Mouse (Mus musculus) liver, adult 2 months (tissue): ENCODE data around the gene Ldb1. TPM values are rescaled to one million over a fixed set of nuclear protein-coding genes. Genes with fewer than 3 reads are reported as not detected.

Experiments used
- DNase-seq: peaks from one replicate; pipeline ENCODE4 v3.0.0-alpha.2; 2011; ENCODE audit warnings: low read depth, low spot score; ENCODE audit errors: extremely low read depth
- H3K27ac ChIP-seq: fragments of 200-500 bp; replicated peaks from 2 replicates; pipeline ENCODE4 v1.5.1; 2012; ENCODE audit warnings: low read depth, mild to moderate bottlenecking, control low read depth, inconsistent platforms, low read length; ENCODE audit not compliant: insufficient read depth
- H3K27me3 ChIP-seq: fragments of 200-500 bp; 2 replicates; pipeline ENCODE4 v1.6.1; 2012; ENCODE audit warnings: mild to moderate bottlenecking, moderate library complexity, low read length, inconsistent platforms; ENCODE audit not compliant: control insufficient read depth, insufficient read depth
- H3K36me3 ChIP-seq: fragments of 200-500 bp; 2 replicates; pipeline ENCODE4 v1.6.1; 2012; ENCODE audit warnings: low read length, inconsistent platforms; ENCODE audit not compliant: control insufficient read depth, insufficient read depth
- H3K4me1 ChIP-seq: fragments of 200-500 bp; 2 replicates; pipeline ENCODE4 v1.6.1; 2011; ENCODE audit warnings: low read length; ENCODE audit not compliant: control insufficient read depth, insufficient read depth
- H3K4me3 ChIP-seq: fragments of 200-500 bp; 2 replicates; pipeline ENCODE4 v1.5.1; 2011; ENCODE audit warnings: low read depth, mild to moderate bottlenecking, control low read depth, low read length, moderate library complexity; ENCODE audit not compliant: insufficient read depth
- H3K79me2 ChIP-seq: fragments of 200-500 bp; 2 replicates; pipeline ENCODE4 v1.6.1; 2012; ENCODE audit warnings: inconsistent platforms, mild to moderate bottlenecking, low read length, moderate library complexity; ENCODE audit not compliant: control insufficient read depth, insufficient read depth
- H3K9ac ChIP-seq: fragments of 200-500 bp; 2 replicates; pipeline ENCODE4 v1.6.1; 2012; ENCODE audit warnings: low read depth, mild to moderate bottlenecking, control low read depth, inconsistent platforms, low read length
- CTCF ChIP-seq: fragments of 200-500 bp; IDR thresholded peaks from 2 replicates; pipeline ENCODE4 v1.5.1; 2011; ENCODE audit warnings: low read depth, low read length, control low read depth
- POLR2A ChIP-seq: fragments of 200-500 bp; IDR thresholded peaks from 2 replicates; pipeline ENCODE4 v1.6.1; 2011; ENCODE audit warnings: low read length, control low read depth; ENCODE audit not compliant: insufficient read depth; ENCODE audit errors: extremely low read depth
- WGBS: fragments of 180-500 bp; shearing (Covaris S2); methylation state at CpG from one replicate; pipeline ENCODE4 v1.1.7; 2018; 5-methylcytosine and 5-hydroxymethylcytosine counted together
- polyA plus RNA-seq: library from polyadenylated mRNA; depleted of rRNA; stranded (reverse); fragments of >200 nt; gene quantifications from 2 replicates; pipeline ENCODE4 v1.2.3, GENCODE M21; 2012
- total RNA-seq: library from RNA; depleted of rRNA; stranded (reverse); fragments of >200 nt; gene quantifications from 2 replicates; pipeline ENCODE4 v1.2.3, GENCODE M21; 2014

Gene Ldb1
- total and polyA plus RNA-seq, 2 experiments: 14.9 to 42.1 TPM

- no peak for DNase-seq
- no peak overlapping the region for H3K4me3 ChIP-seq
- 91% methylated on average over 7 of the region's 7 CpGs for whole genome bisulfite sequencing
- H3K27me3 ChIP-seq: no peaks in the 10 kb centered on the region
- peaks cover 5% of the 10 kb centered on the region; the same call in 1 of the 2 replicates for H3K79me2 ChIP-seq
- no peak overlapping the region for H3K9ac ChIP-seq
- TF ChIP-seq POLR2A: no peak
- TF ChIP-seq CTCF: no peak
- H3K36me3 ChIP-seq: no peaks in the 10 kb centered on the region
- peaks cover 5% of the 10 kb centered on the region; the same call in 1 of the 2 replicates for H3K4me1 ChIP-seq
- H3K27ac ChIP-seq: no peak overlapping the region
These were observed 39.3 kb downstream of the Ldb1 start for GRCm38 (mm10) chr19:46005680-46006079.

- H3K27me3 ChIP-seq: no peaks in the 10 kb centered on the region
- peaks cover 5% of the 10 kb centered on the region; the same call in 1 of the 2 replicates for H3K79me2 ChIP-seq
- no peaks in the 10 kb centered on the region for H3K36me3 ChIP-seq
- TF ChIP-seq POLR2A (no peak), CTCF (no peak)
- DNase-seq: no peak
- no peak overlapping the region for H3K27ac ChIP-seq
- peaks cover 5% of the 10 kb centered on the region; the same call in 1 of the 2 replicates for H3K4me1 ChIP-seq
- H3K4me3 ChIP-seq: no peak overlapping the region
- 90% methylated on average over 17 of the region's 17 CpGs for WGBS
- no peak overlapping the region for H3K9ac ChIP-seq
These were observed 40.1 kb downstream of the Ldb1 start for GRCm38 (mm10) chr19:46004814-46005466.

- no peaks in the 10 kb centered on the region for H3K27me3 ChIP-seq
- H3K4me3 ChIP-seq: peak within 1 kb of the TSS; percentile 76
- peak; percentile 85 for TF ChIP-seq POLR2A
- no peak for TF ChIP-seq CTCF
- 3% methylated on average over 70 of the region's 70 CpGs for WGBS
- peaks cover 5% of the 10 kb centered on the region; the same call in 1 of the 2 replicates for H3K79me2 ChIP-seq
- DNase-seq: peak; percentile 85
- peak within 1 kb of the TSS; percentile 77 for H3K9ac ChIP-seq
- peak within 1 kb of the TSS; percentile 23; the same call in 1 of the 2 replicates for H3K27ac ChIP-seq
- no peaks in the 10 kb centered on the region for H3K36me3 ChIP-seq
- H3K4me1 ChIP-seq: peaks cover 5% of the 10 kb centered on the region; the same call in 1 of the 2 replicates
These were observed 41.4 kb downstream of the Ldb1 start, which contains the start of gene Hps6 for GRCm38 (mm10) chr19:46003371-46004226. TSS of gene Hps6 (plus strand) at chr19:46003508.

GRCm38 (mm10) chr19:46002279-46002678, 42.7 kb downstream of the Ldb1 start:
- H3K27me3 ChIP-seq: no peaks in the 10 kb centered on the region
- no peak for TF ChIP-seq CTCF
- TF ChIP-seq POLR2A: no peak
- 82% methylated on average over 9 of the region's 9 CpGs for WGBS

GRCm38 (mm10) chr19:45999378-45999777, 45.6 kb downstream of the Ldb1 start:
- no peak for TF ChIP-seq CTCF
- Histone ChIP-seq H3K79me2 (peaks cover 5% of the 10 kb centered on the region; the same call in 1 of the 2 replicates), H3K36me3 (no peaks in the 10 kb centered on the region), H3K27me3 (no peaks in the 10 kb centered on the region), H3K4me1 (peaks cover 7% of the 10 kb centered on the region; the same call in 1 of the 2 replicates), H3K4me3 (no peak overlapping the region), H3K9ac (no peak overlapping the region), H3K27ac (no peak overlapping the region)
- 78% methylated on average over 1 of the region's 1 CpGs for WGBS
- no peak for DNase-seq

More at GRCm38 (mm10) chr19:46002279-46002678, 42.7 kb downstream of the Ldb1 start:
- H3K9ac ChIP-seq: no peak overlapping the region
- H3K79me2 ChIP-seq: peaks cover 5% of the 10 kb centered on the region; the same call in 1 of the 2 replicates
- H3K4me3 ChIP-seq: no peak overlapping the region
- H3K4me1 ChIP-seq: peaks cover 7% of the 10 kb centered on the region; the same call in 1 of the 2 replicates
- no peak for DNase-seq
- no peak overlapping the region for H3K27ac ChIP-seq
- H3K36me3 ChIP-seq: no peaks in the 10 kb centered on the region
